Mouse (Mus musculus) hindbrain, embryonic 12.5 days (tissue): ENCODE results near the gene Kif1c. TPM values are rescaled to one million over a fixed set of nuclear protein-coding genes. Genes with fewer than 3 reads are reported as not detected.

ENCODE experiments used
- ATAC-seq: fragments of 200-750 bp; cut with Nextera tagmentation; 2 replicates; pipeline ENCODE4 v1.8.0; 2017; ENCODE audit warnings: moderate TSS enrichment; ENCODE audit not compliant: low FRiP score
- H3K27ac ChIP-seq: fragments of 300-500 bp; sonication (generic); 2 replicates; pipeline ENCODE4 v1.5.1; 2016; ENCODE audit warnings: mild to moderate bottlenecking
- H3K27me3 ChIP-seq: fragments of 300-500 bp; sonication (generic); 2 replicates; pipeline ENCODE4 v1.6.1; 2016; ENCODE audit warnings: mild to moderate bottlenecking
- H3K36me3 ChIP-seq: fragments of 300-500 bp; sonication (generic); 2 replicates; pipeline ENCODE4 v1.6.1; 2016; ENCODE audit warnings: mild to moderate bottlenecking
- H3K4me1 ChIP-seq: fragments of 300-500 bp; sonication (generic); 2 replicates; pipeline ENCODE4 v1.6.1; 2016
- H3K4me2 ChIP-seq: fragments of 300-500 bp; sonication (generic); replicated peaks from 2 replicates; pipeline ENCODE4 v1.6.1; 2016; ENCODE audit warnings: mild to moderate bottlenecking
- H3K4me3 ChIP-seq: fragments of 300-500 bp; sonication (generic); 2 replicates; pipeline ENCODE4 v1.5.1; 2016; ENCODE audit warnings: mild to moderate bottlenecking
- H3K9ac ChIP-seq: fragments of 300-500 bp; sonication (generic); 2 replicates; pipeline ENCODE4 v1.6.1; 2016; ENCODE audit warnings: mild to moderate bottlenecking, moderate library complexity
- H3K9me3 ChIP-seq: fragments of 300-500 bp; sonication (generic); replicated peaks from 2 replicates; pipeline ENCODE4 v1.6.1; 2016; ENCODE audit warnings: mild to moderate bottlenecking
- WGBS: fragments of 180-500 bp; shearing (Covaris S2); methylation state at CpG from one replicate; pipeline ENCODE4 v1.1.7; 2016; 5-methylcytosine and 5-hydroxymethylcytosine counted together
- polyA plus RNA-seq: library from polyadenylated mRNA; unstranded; fragments of >200 nt; fragmentation: Nextera tagmentation; extraction: Ambion mirVana; gene quantifications from 2 replicates; pipeline ENCODE4 v1.2.1, GENCODE M21; 2016

Gene Kif1c
- polyA plus RNA-seq, 1 experiment from 2014 or later: 3.0 TPM

- H3K4me3 ChIP-seq: no peak overlapping the region
- no peak overlapping the region for H3K9ac ChIP-seq
- no peaks in the 10 kb centered on the region for H3K4me1 ChIP-seq
- WGBS: 61% methylated on average over 5 of the region's 5 CpGs
- H3K27ac ChIP-seq: no peak overlapping the region
- no peaks in the 10 kb centered on the region for H3K27me3 ChIP-seq
- H3K9me3 ChIP-seq: no peaks in the 10 kb centered on the region
- ATAC-seq: no peak
- no peak overlapping the region for H3K4me2 ChIP-seq
- H3K36me3 ChIP-seq: peaks cover 33% of the 10 kb centered on the region
Observed at GRCm38 (mm10) chr11:70731178-70731577, 30.8 kb downstream of the Kif1c start.

- Histone ChIP-seq H3K9me3 (no peaks in the 10 kb centered on the region), H3K36me3 (peaks cover 12% of the 10 kb centered on the region), H3K4me3 (no peak overlapping the region), H3K27ac (no peak overlapping the region), H3K4me2 (no peak overlapping the region), H3K4me1 (no peaks in the 10 kb centered on the region), H3K9ac (no peak overlapping the region), H3K27me3 (no peaks in the 10 kb centered on the region)
- no peak for ATAC-seq
- 65% methylated on average over 5 of the region's 5 CpGs for WGBS
Observed at GRCm38 (mm10) chr11:70733256-70733655, 32.9 kb downstream of the Kif1c start.

GRCm38 (mm10) chr11:70737749-70738148 is 37.4 kb downstream of the Kif1c start:
- Histone ChIP-seq H3K36me3 (no peaks in the 10 kb centered on the region), H3K4me3 (no peak overlapping the region), H3K27me3 (no peaks in the 10 kb centered on the region), H3K27ac (no peak overlapping the region), H3K4me1 (no peaks in the 10 kb centered on the region), H3K4me2 (no peak overlapping the region), H3K9me3 (no peaks in the 10 kb centered on the region), H3K9ac (no peak overlapping the region)
- ATAC-seq: no peak
- 78% methylated on average over 5 of the region's 5 CpGs for WGBS

DNA sequence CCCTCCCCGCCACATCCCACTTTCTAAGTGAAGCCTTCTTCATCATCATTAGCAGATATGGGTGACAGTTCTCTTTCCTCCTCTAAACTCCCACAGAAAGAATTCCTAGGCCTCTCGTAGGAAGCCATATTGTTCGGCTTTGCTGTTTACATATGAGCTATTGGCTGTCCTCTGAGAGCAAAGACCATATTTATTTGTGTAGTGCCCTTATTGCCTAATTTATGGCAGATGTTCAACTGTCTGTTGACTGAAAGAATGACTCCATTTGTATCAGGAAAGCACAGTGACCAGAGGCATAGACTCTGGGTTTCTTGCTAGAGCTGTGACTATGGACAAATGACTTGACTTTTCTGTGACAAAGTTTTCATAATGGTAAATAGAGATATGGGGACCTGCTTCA is 41.3 kb downstream of the Kif1c start:
- H3K4me2 ChIP-seq: no peak overlapping the region
- 89% methylated on average over 3 of the region's 3 CpGs for WGBS
- no peaks in the 10 kb centered on the region for H3K27me3 ChIP-seq
- no peak for ATAC-seq
- no peak overlapping the region for H3K27ac ChIP-seq
- no peaks in the 10 kb centered on the region for H3K4me1 ChIP-seq
- H3K9ac ChIP-seq: no peak overlapping the region
- no peaks in the 10 kb centered on the region for H3K36me3 ChIP-seq
- no peaks in the 10 kb centered on the region for H3K9me3 ChIP-seq
- H3K4me3 ChIP-seq: no peak overlapping the region

DNA sequence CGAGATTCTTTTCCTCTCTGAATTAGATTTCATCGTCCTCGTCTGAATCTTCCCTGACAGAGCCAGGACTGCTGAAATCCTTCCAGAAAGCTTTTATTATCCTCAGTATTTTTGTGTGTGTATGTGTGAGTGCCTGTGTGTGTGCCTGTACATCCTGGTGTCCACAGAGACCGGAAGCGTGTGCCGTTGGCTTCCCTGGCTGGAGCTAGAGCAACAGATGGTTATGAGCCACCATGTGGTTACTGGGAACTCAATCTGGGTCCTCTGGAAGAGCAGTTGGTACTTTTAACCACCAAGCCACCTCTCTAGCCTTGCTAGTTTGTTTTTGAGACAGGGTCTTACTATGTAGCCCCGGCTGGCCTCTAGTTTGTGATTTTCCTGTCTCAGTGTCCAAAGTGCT is 41.8 kb downstream of the Kif1c start:
- H3K9me3 ChIP-seq: no peaks in the 10 kb centered on the region
- H3K4me1 ChIP-seq: no peaks in the 10 kb centered on the region
- no peak overlapping the region for H3K9ac ChIP-seq
- H3K27ac ChIP-seq: no peak overlapping the region
- H3K4me2 ChIP-seq: no peak overlapping the region
- WGBS: 81% methylated on average over 7 of the region's 7 CpGs
- H3K36me3 ChIP-seq: no peaks in the 10 kb centered on the region
- ATAC-seq: no peak
- no peak overlapping the region for H3K4me3 ChIP-seq
- H3K27me3 ChIP-seq: no peaks in the 10 kb centered on the region

- ATAC-seq: no peak
- no peaks in the 10 kb centered on the region for H3K36me3 ChIP-seq
- H3K9me3 ChIP-seq: no peaks in the 10 kb centered on the region
- no peak overlapping the region for H3K4me2 ChIP-seq
- no peak overlapping the region for H3K4me3 ChIP-seq
- WGBS: 76% methylated on average over 12 of the region's 12 CpGs
- H3K9ac ChIP-seq: no peak overlapping the region
- no peaks in the 10 kb centered on the region for H3K4me1 ChIP-seq
- no peak overlapping the region for H3K27ac ChIP-seq
- no peaks in the 10 kb centered on the region for H3K27me3 ChIP-seq
Observed at GRCm38 (mm10) chr11:70742581-70743459, 42.5 kb downstream of the Kif1c start.

DNA sequence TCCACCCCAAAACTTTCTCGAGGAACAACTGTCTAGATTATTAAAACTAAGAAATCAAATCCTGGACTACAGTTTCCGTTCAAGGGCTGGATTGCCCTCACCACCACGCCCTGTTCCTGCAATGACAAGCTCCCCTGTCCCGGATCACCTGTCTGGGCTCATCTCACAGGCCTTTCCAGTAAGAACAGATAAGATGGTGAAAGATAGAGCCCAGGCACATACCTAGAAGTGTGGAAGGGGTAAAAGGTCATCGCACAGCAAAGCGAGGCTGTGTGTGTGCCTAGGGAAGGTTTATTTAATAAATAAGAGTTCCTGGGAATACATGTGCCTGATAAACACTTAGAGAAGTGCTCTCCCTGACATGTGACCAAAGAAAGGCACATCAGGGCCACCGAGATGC is 45.3 kb downstream of the Kif1c start:
- no peak overlapping the region for H3K4me3 ChIP-seq
- H3K4me1 ChIP-seq: no peaks in the 10 kb centered on the region
- no peak for ATAC-seq
- no peaks in the 10 kb centered on the region for H3K9me3 ChIP-seq
- WGBS: 85% methylated on average over 7 of the region's 7 CpGs
- no peak overlapping the region for H3K27ac ChIP-seq
- H3K36me3 ChIP-seq: no peaks in the 10 kb centered on the region
- H3K9ac ChIP-seq: no peak overlapping the region
- no peaks in the 10 kb centered on the region for H3K27me3 ChIP-seq
- no peak overlapping the region for H3K4me2 ChIP-seq

GRCm38 (mm10) chr11:70747876-70748545 is 47.7 kb downstream of the Kif1c start:
- no peak overlapping the region for H3K4me2 ChIP-seq
- no peaks in the 10 kb centered on the region for H3K4me1 ChIP-seq
- no peak for ATAC-seq
- H3K27me3 ChIP-seq: no peaks in the 10 kb centered on the region
- no peak overlapping the region for H3K9ac ChIP-seq
- H3K9me3 ChIP-seq: no peaks in the 10 kb centered on the region
- no peak overlapping the region for H3K4me3 ChIP-seq
- WGBS: 92% methylated on average over 4 of the region's 4 CpGs
- H3K27ac ChIP-seq: no peak overlapping the region
- H3K36me3 ChIP-seq: no peaks in the 10 kb centered on the region

- H3K27ac ChIP-seq: no peak overlapping the region
- no peak for ATAC-seq
- H3K4me1 ChIP-seq: no peaks in the 10 kb centered on the region
- no peak overlapping the region for H3K4me2 ChIP-seq
- H3K4me3 ChIP-seq: no peak overlapping the region
- H3K9ac ChIP-seq: no peak overlapping the region
- WGBS: 82% methylated on average over 4 of the region's 4 CpGs
- no peaks in the 10 kb centered on the region for H3K27me3 ChIP-seq
- H3K9me3 ChIP-seq: no peaks in the 10 kb centered on the region
- no peaks in the 10 kb centered on the region for H3K36me3 ChIP-seq
Observed at GRCm38 (mm10) chr11:70752337-70753017, 52.1 kb downstream of the Kif1c start.

- Histone ChIP-seq H3K9me3 (no peaks in the 10 kb centered on the region), H3K27ac (no peak overlapping the region), H3K36me3 (no peaks in the 10 kb centered on the region), H3K4me1 (no peaks in the 10 kb centered on the region), H3K4me2 (no peak overlapping the region), H3K27me3 (no peaks in the 10 kb centered on the region), H3K9ac (no peak overlapping the region), H3K4me3 (no peak overlapping the region)
- ATAC-seq: no peak
- 91% methylated on average over 10 of the region's 10 CpGs for WGBS
Observed at GRCm38 (mm10) chr11:70753146-70753545, 52.8 kb downstream of the Kif1c start.

GRCm38 (mm10) chr11:70754476-70754875 is 54.1 kb downstream of the Kif1c start:
- Histone ChIP-seq H3K27ac (no peak overlapping the region), H3K4me2 (no peak overlapping the region), H3K4me3 (no peak overlapping the region), H3K27me3 (no peaks in the 10 kb centered on the region), H3K36me3 (no peaks in the 10 kb centered on the region), H3K4me1 (no peaks in the 10 kb centered on the region), H3K9ac (no peak overlapping the region), H3K9me3 (no peaks in the 10 kb centered on the region)
- no peak for ATAC-seq
- 76% methylated on average over 4 of the region's 4 CpGs for WGBS

- Histone ChIP-seq H3K27me3 (no peaks in the 10 kb centered on the region), H3K4me3 (no peak overlapping the region), H3K9ac (no peak overlapping the region), H3K36me3 (no peaks in the 10 kb centered on the region), H3K9me3 (no peaks in the 10 kb centered on the region), H3K4me2 (no peak overlapping the region), H3K27ac (no peak overlapping the region), H3K4me1 (no peaks in the 10 kb centered on the region)
- WGBS: 64% methylated on average over 7 of the region's 7 CpGs
- ATAC-seq: no peak
Observed at GRCm38 (mm10) chr11:70754958-70755357, 54.6 kb downstream of the Kif1c start.
